Mouse (Mus musculus) MEL (cell line): ENCODE results near the gene Lmnb2. TPM values are rescaled to one million over a fixed set of nuclear protein-coding genes. Genes with fewer than 3 reads are reported as not detected.

Source experiments
- DNase-seq: peaks from one replicate; pipeline ENCODE4 v3.0.0; 2011; ENCODE audit warnings: low read depth, low spot score
- H3K27ac ChIP-seq: 2 replicates; pipeline ENCODE4 v1.5.1; 2012; ENCODE audit warnings: low read depth, mild to moderate bottlenecking, control low read depth, low read length, moderate library complexity; ENCODE audit not compliant: control insufficient read depth
- H3K27me3 ChIP-seq, 2 experiments: fragments of 150-350 bp in 1 of 2; sonication (generic) in 1 of 2; 2 replicates each; pipeline ENCODE4 v1.6.1; 2012; ENCODE audit warnings: low read length in 2 of 2, mild to moderate bottlenecking in 2 of 2, improper control_type of control experiment in 1 of 2, moderate library complexity in 1 of 2; ENCODE audit not compliant: insufficient read depth in 2 of 2, control insufficient read depth in 1 of 2
- H3K36me3 ChIP-seq, 2 experiments: 2 replicates each; pipeline ENCODE4 v1.6.1; 2012 to 2014; ENCODE audit warnings: low read length in 2 of 2, improper control_type of control experiment in 1 of 2, inconsistent platforms in 1 of 2, mild to moderate bottlenecking in 1 of 2; ENCODE audit not compliant: insufficient read depth in 2 of 2, control insufficient read depth in 1 of 2
- H3K4me1 ChIP-seq, 2 experiments: fragments of 150-350 bp in 1 of 2; sonication (generic) in 1 of 2; 2 replicates each; pipeline ENCODE4 v1.6.1; 2012; ENCODE audit warnings: low read length in 2 of 2, improper control_type of control experiment in 1 of 2, mild to moderate bottlenecking in 1 of 2; ENCODE audit not compliant: insufficient read depth in 2 of 2, control insufficient read depth in 1 of 2
- H3K4me3 ChIP-seq, 2 experiments: fragments of 150-350 bp in 1 of 2; sonication (generic) in 1 of 2; 2 replicates each; pipeline ENCODE4 v1.5.1; 2012; ENCODE audit warnings: low read depth in 2 of 2, low read length in 2 of 2, mild to moderate bottlenecking in 2 of 2, moderate library complexity in 2 of 2, control low read depth in 1 of 2, improper control_type of control experiment in 1 of 2; ENCODE audit not compliant: control insufficient read depth in 1 of 2, insufficient read depth in 1 of 2
- H3K79me2 ChIP-seq: 2 replicates; pipeline ENCODE4 v1.6.1; 2012; ENCODE audit warnings: mild to moderate bottlenecking, low read length, moderate library complexity; ENCODE audit not compliant: control insufficient read depth, poor library complexity, insufficient read depth
- H3K9ac ChIP-seq: 2 replicates; pipeline ENCODE4 v1.6.1; 2012; ENCODE audit warnings: low read depth, mild to moderate bottlenecking, control low read depth, low read length, moderate library complexity; ENCODE audit not compliant: control insufficient read depth, poor library complexity, severe bottlenecking
- H3K9me3 ChIP-seq: fragments of 150-350 bp; sonication (generic); replicated peaks from 2 replicates; pipeline ENCODE4 v1.6.1; 2012; ENCODE audit warnings: mild to moderate bottlenecking, low read length, improper control_type of control experiment, moderate library complexity; ENCODE audit not compliant: insufficient read depth
- BHLHE40 ChIP-seq: IDR thresholded peaks from 2 replicates; pipeline ENCODE4 v1.6.1; 2012; ENCODE audit warnings: low read depth, mild to moderate bottlenecking, inconsistent platforms, low read length, improper control_type of control experiment, borderline replicate concordance
- CTCF ChIP-seq, 3 experiments: IDR thresholded peaks in 2 of 3; conservative IDR thresholded peaks in 1 of 3; 2 replicates each; pipeline ENCODE4 v1.5.1; 2011 to 2012; ENCODE audit warnings: low read length in 3 of 3, low read depth in 2 of 3, mild to moderate bottlenecking in 2 of 3, improper control_type of control experiment in 1 of 3, inconsistent platforms in 1 of 3, mixed read lengths in 1 of 3, moderate library complexity in 1 of 3; ENCODE audit not compliant: control insufficient read depth in 1 of 3, insufficient read depth in 1 of 3, poor library complexity in 1 of 3, severe bottlenecking in 1 of 3
- GABPA ChIP-seq: IDR thresholded peaks from 2 replicates; pipeline ENCODE4 v1.6.1; 2012; ENCODE audit warnings: low read depth, mild to moderate bottlenecking, inconsistent platforms, low read length, improper control_type of control experiment, moderate library complexity
- GATA1 ChIP-seq: IDR thresholded peaks from 2 replicates; pipeline ENCODE4 v1.6.1; 2011; ENCODE audit warnings: low read depth, low read length, improper control_type of control experiment
- MAZ ChIP-seq: IDR thresholded peaks from 2 replicates; pipeline ENCODE4 v1.6.1; 2012; ENCODE audit warnings: low read depth, mild to moderate bottlenecking, inconsistent platforms, low read length, improper control_type of control experiment
- POLR2A ChIP-seq, 2 experiments: IDR thresholded peaks; 2 replicates each; pipeline ENCODE4 v1.6.1; 2011 to 2012; ENCODE audit warnings: low read length in 2 of 2, mild to moderate bottlenecking in 2 of 2, control low read depth in 1 of 2, improper control_type of control experiment in 1 of 2, low read depth in 1 of 2, moderate library complexity in 1 of 2; ENCODE audit not compliant: control insufficient read depth in 1 of 2, insufficient read depth in 1 of 2, poor library complexity in 1 of 2
- POLR2AphosphoS2 ChIP-seq: IDR thresholded peaks from 2 replicates; pipeline ENCODE4 v1.6.1; 2011; ENCODE audit warnings: low read length, improper control_type of control experiment
- POLR2AphosphoS5 ChIP-seq: IDR thresholded peaks from 2 replicates; pipeline ENCODE4 v1.6.1; 2012; ENCODE audit warnings: low read depth, borderline replicate concordance, mild to moderate bottlenecking, inconsistent platforms, low read length, moderate library complexity, mixed read lengths
- RAD21 ChIP-seq: IDR thresholded peaks from 2 replicates; pipeline ENCODE4 v1.6.1; 2011; ENCODE audit warnings: mild to moderate bottlenecking, low read depth, low read length, improper control_type of control experiment
- RCOR1 ChIP-seq: IDR thresholded peaks from 2 replicates; pipeline ENCODE4 v1.6.1; 2012; ENCODE audit warnings: low read depth, mild to moderate bottlenecking, inconsistent platforms, low read length, improper control_type of control experiment
- SMC3 ChIP-seq: IDR thresholded peaks from 2 replicates; pipeline ENCODE4 v1.6.1; 2011; ENCODE audit warnings: low read depth, low read length, improper control_type of control experiment
- UBTF ChIP-seq: IDR thresholded peaks from 2 replicates; pipeline ENCODE4 v1.6.1; 2012; ENCODE audit warnings: low read depth, mild to moderate bottlenecking, inconsistent platforms, low read length, improper control_type of control experiment, moderate library complexity, borderline replicate concordance; ENCODE audit not compliant: insufficient read depth
- ZKSCAN1 ChIP-seq: IDR thresholded peaks from 2 replicates; pipeline ENCODE4 v1.6.1; 2012; ENCODE audit warnings: low read depth, mild to moderate bottlenecking, inconsistent platforms, low read length, improper control_type of control experiment, moderate library complexity
- ZMIZ1 ChIP-seq: IDR thresholded peaks from 2 replicates; pipeline ENCODE4 v1.6.1; 2012; ENCODE audit warnings: low read depth, mild to moderate bottlenecking, inconsistent platforms, low read length, improper control_type of control experiment, moderate library complexity
- ZNF384 ChIP-seq: IDR thresholded peaks from 2 replicates; pipeline ENCODE4 v1.6.1; 2012; ENCODE audit warnings: low read depth, mild to moderate bottlenecking, inconsistent platforms, low read length, improper control_type of control experiment
- polyA plus RNA-seq, 2 experiments: library from polyadenylated mRNA; stranded (reverse) in 1 of 2; unstranded in 1 of 2; fragments of >175 nt in 1 of 2; fragments of >200 nt in 1 of 2; gene quantifications; 2 replicates each; pipeline versions ENCODE4 v1.2.1 to v1.2.4; 2012; ENCODE audit warnings: low replicate concordance in 2 of 2, low read depth in 1 of 2; ENCODE audit not compliant: insufficient read length in 2 of 2, insufficient read depth in 1 of 2, missing spikeins in 1 of 2
- total RNA-seq: library from RNA; depleted of rRNA; stranded (reverse); fragments of 300-350 nt; gene quantifications from 2 replicates; pipeline ENCODE4 v1.2.3, GENCODE M21; 2012

Lmnb2 gene
- total and polyA plus RNA-seq, 3 experiments: 29.9 to 32.8 TPM; not detected in 1

DNA sequence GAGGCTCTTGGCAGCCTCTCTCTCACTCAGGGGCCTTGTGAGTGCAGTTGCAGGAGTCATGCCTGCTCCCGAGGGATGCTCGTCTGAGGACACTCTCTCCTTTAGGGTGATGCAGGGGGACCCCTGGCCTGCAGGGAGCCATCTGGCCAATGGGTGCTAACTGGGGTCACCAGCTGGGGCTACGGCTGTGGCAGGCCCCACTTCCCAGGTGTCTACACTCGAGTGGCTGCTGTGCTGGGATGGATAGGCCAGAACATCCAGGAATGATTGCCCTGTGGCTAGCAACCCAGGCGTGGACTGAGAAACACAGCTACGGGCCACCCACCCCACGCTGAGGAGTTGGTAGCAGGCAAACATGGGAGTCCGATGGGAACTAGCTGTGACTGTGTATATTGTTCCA, 19.0 kb downstream of the Lmnb2 start:
- no peak overlapping the region for H3K27ac ChIP-seq
- DNase-seq: no peak
- peaks cover 17% of the 10 kb centered on the region for H3K79me2 ChIP-seq
- no peaks in the 10 kb centered on the region for H3K9me3 ChIP-seq
- peak overlapping the region in 1 of 2 experiments; percentile 90; a peak in 2 of 4 replicates for H3K4me3 ChIP-seq
- H3K36me3 ChIP-seq: peaks cover 0 to 5% of the 10 kb centered on the region in 2 experiments; a peak in 2 of 4 replicates
- peaks cover 0 to 8% of the 10 kb centered on the region in 2 experiments; a peak in 2 of 4 replicates for H3K4me1 ChIP-seq
- TF ChIP-seq MAZ: no peak
- TF ChIP-seq GATA1: no peak
- TF ChIP-seq SMC3: no peak
- TF ChIP-seq ZKSCAN1: no peak
- no peak for TF ChIP-seq POLR2AphosphoS2
- TF ChIP-seq POLR2AphosphoS5: no peak
- no peak for TF ChIP-seq ZMIZ1
- TF ChIP-seq CTCF (IDR thresholded peaks at IDR 0.05 in 2 of 3, conservative IDR thresholded peaks at IDR 0.05 in 1 of 3; ENCODE audit: control insufficient read depth in 1 of 3, insufficient read depth in 1 of 3, low read depth in 2 of 3, low read length in 3 of 3, poor library complexity in 1 of 3, severe bottlenecking in 1 of 3): no peak
- TF ChIP-seq GABPA: no peak
- no peak for TF ChIP-seq BHLHE40
- no peak for TF ChIP-seq RAD21
- TF ChIP-seq UBTF: no peak
- TF ChIP-seq RCOR1: no peak
- no peak for TF ChIP-seq ZNF384
- peak overlapping the region; percentile 90 for H3K9ac ChIP-seq
- H3K27me3 ChIP-seq: no peaks in the 10 kb centered on the region

DNA sequence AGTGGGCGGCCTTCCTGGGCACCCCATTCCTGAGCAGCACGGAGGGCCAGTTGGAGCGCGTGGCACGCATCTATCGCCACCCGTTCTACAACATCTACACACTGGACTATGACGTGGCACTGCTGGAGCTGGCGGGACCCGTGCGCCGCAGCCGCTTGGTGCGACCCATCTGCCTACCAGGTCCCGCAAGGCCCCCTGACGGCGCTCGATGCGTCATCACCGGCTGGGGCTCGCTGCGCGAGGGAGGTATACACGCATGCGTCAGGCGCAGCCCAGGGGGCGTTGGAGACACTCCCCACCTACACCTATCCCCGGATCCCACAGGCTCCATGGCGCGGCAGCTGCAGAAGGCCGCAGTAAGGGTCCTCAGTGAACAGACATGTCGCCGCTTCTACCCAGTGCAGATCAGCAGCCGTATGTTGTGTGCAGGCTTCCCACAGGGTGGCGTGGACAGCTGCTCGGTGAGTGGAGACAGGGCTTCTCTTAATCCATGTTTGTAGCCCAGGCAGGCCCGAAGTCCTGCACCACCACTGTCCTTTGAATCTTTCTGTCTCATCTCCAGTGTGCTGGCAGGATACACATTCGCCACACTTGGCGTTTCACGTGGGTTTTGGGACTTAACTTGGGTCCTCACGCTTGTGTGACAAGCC, 20.1 kb downstream of the Lmnb2 start:
- Histone ChIP-seq H3K79me2 (peaks cover 17% of the 10 kb centered on the region), H3K27me3 (no peaks in the 10 kb centered on the region), H3K4me1 (peaks cover 0 to 8% of the 10 kb centered on the region in 2 experiments; a peak in 2 of 4 replicates), H3K9ac (no peak overlapping the region), H3K9me3 (no peaks in the 10 kb centered on the region), H3K27ac (no peak overlapping the region), H3K36me3 (peaks cover 0 to 5% of the 10 kb centered on the region in 2 experiments; a peak in 2 of 4 replicates), H3K4me3 (no peak overlapping the region)
- TF ChIP-seq POLR2AphosphoS2 (peak; percentile 17; the same call in 1 of the 2 replicates), POLR2A (IDR thresholded peaks at IDR 0.05; ENCODE audit: control insufficient read depth in 1 of 2, insufficient read depth in 1 of 2, low read depth in 1 of 2, low read length in 2 of 2, poor library complexity in 1 of 2) (peak in 1 of 2 experiments; percentile 8; a peak in 1 of 4 replicates), MAZ (no peak)
- no peak for DNase-seq
